Mouse (Mus musculus): ENCODE measurements around the gene BC107364.
"Not testable (repeated sequence)": the region's sequence is repeated elsewhere in the genome, so short reads cannot be mapped to it uniquely, and the experiment has no call there.

GRCm38 (mm10) chr3:96459757-96460567, 7.9 kb upstream of the BC107364 start:
- not testable (repeated sequence) for TF ChIP-seq CTCF (IDR thresholded peaks at IDR 0.05; ENCODE audit: insufficient read depth, low read length); POLR2A (IDR thresholded peaks at IDR 0.05; ENCODE audit: borderline replicate concordance, extremely low read depth, low read depth, low read length)

Measured in lung, adult 2 months (tissue).